Mouse (Mus musculus): ENCODE data around the gene Map4k1.

Map4k1 gene

GRCm38 (mm10) chr7:28981651-28982273, at the start of gene Map4k1, which contains the start of gene Eif3k:
Gene Map4k1 (plus strand): TSS chr7:28982050.
Gene Eif3k (minus strand): TSS chr7:28981864.
- DNase-seq, result peak; percentile 97

DNA sequence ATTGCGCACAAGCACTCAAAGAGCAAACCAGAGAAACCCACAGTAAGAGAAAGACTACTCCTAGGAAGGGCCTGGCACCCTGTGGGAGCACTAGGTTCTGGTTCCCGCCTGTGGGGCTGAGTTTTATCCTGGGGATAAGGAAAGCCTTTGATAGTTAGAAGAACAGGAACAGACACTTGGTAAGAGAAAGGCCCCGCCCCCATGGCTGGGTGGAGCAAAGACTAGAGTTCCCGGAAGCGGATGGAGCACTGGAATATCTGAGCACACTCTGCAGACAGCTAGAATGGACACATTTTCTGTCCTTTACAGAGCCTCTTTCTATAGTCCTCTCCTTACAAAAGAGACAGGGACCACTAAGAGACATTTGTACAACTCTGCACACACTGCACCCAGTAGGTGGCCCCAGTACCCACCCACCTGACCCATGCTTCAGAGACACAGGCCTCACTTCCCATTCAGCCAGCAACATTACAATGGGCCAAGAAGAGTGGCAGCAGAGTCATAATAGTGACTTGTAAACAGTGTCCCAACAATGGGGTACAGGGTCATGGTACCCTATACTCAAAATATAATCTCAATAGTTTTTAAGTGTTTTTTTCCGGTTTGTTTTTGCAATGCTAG, 49.3 kb upstream of the Map4k1 start:
- DNase-seq, result peak; percentile 34

DNA sequence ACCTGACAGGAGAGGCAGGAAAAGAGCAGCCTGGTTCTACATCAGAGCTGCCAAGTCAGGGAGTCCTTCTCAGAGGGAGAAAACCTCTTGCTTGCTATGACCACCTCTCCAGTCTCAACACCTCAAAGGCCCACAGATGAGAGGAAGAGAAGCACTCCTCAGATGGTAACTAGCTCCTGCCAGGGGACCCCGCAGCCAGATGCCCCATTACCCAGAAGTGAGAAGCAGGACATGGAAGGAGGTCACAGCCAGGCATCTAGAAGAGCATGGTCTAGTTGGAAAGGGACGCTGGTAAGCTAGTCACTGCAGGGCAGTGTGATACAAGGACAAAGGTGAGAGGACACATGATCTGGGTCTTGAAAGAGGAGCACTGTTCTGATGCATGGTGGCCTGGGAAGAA, 48.0 kb upstream of the Map4k1 start:
- DNase-seq, result no peak

DNA sequence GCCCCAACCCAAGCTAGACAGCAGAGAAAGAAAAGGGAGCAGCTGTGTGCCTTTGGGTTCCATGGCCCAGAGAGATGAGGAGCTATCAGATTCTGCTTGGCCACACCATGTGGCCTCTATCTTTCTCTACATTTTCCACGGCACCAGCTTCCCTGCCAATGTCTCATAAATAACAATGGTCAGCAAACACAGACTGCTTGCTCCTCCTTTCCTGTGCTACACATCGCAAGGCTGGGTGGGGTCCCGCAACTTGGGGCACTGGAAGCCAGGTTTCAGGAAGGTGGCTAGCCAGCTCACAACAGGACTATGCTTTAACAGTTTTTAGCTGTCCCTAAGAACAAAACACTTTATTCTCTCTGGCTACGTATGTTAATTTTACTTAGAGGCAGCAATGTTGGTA, 45.1 kb upstream of the Map4k1 start:
- no peak for DNase-seq

DNA sequence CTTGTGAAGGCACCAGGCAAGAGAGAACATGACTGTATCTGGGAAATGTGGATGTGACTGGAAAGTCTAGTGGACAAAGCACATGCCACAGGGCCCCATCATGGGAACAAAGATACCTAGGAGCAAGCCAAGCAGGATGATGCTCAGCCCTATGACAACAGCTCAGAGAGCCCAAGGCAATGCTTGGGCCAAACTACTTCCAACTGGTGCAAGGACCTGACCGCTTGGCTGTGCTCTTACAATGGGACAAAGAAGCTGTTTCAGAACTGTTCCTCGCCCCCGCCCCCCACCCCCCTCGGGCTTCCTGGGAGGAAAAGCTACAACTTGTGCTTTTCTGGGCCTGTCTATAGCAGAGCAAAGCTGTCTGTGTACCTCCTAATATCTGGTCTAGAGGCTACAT, 43.2 kb upstream of the Map4k1 start:
- no peak for DNase-seq

GRCm38 (mm10) chr7:28939418-28940183, 42.2 kb upstream of the Map4k1 start:
- no peak for DNase-seq

GRCm38 (mm10) chr7:28941129-28941528, 40.7 kb upstream of the Map4k1 start:
- no peak for DNase-seq

- DNase-seq, result no peak
Measured at GRCm38 (mm10) chr7:28941542-28941941, 40.3 kb upstream of the Map4k1 start.

DNA sequence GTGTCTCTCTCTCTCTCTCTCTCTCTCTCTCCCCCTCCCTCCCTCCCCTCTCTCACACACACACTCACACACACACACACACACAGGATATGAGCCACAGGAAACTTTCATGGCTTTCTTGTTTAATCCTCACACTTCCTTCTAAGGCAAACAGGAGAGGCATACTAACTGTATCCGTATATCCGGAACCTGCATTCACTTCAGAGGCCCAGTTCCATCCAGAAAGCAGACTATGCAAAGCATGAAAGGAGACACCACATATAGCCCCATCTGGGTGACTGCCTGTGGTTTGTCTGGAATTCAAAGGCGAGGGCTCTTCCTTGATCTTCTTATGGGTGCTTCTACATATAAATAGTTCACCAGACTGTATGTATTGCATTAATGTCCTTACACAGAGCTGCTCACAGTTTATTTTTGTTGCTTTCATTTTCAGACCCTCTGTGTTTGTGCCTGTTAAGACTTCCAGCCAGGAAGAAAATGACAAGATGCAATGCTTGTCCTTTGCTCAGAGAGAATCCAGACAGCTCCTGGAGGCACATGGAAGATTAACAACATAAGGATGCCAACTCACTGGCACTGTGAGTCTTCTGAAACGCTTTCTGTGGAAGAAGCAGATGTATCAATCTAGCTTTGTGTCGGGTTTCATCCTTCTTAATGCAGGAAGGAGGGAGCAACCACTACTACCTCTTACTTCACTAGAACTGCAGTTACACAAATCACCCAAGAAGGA, 38.2 kb upstream of the Map4k1 start:
- no peak for DNase-seq

- DNase-seq, result no peak
Measured at GRCm38 (mm10) chr7:28944756-28945415, 37.0 kb upstream of the Map4k1 start.

GRCm38 (mm10) chr7:28945416-28946270, 36.2 kb upstream of the Map4k1 start:
- no peak for DNase-seq

GRCm38 (mm10) chr7:28946271-28946610, 35.6 kb upstream of the Map4k1 start:
- no peak for DNase-seq

DNA sequence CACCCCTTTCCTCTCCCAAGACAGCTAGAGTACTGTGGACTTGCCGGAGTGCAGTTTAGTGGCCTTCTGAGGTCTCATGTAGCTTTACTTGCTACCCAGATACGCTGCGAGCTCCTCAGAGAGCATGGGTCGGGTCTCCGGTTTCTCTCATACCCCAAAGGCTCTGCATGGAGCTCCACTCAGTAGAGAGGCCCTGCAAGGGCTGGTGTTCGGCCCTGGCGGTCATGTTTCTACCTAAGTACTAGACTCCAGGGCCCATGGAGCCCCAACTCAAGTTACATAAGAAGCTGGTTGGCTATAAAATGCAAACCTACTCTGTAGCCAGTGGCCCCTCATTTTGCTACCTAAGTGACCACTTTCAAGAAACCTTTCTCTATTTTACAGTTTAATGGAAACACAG, 33.1 kb upstream of the Map4k1 start:
- no peak for DNase-seq

DNA sequence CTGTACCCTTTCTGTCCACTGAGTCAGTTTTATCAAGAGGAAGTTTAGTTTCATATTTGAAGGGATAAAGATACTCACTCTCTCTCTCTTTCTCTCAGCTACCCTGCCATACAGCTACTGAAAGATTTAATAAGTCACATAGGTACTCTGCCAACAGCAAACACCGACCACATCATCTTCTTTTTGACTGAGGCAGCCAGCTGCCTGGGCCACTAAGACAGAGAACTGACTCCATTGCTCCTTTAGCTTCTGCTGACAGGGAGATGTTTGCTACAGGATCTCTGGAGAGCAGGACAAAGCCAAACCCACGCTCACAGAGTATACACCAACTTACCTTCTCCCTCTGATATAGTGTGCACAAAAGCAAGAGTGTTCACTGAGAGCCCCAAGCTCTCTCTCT, 32.6 kb upstream of the Map4k1 start:
- no peak for DNase-seq

DNA sequence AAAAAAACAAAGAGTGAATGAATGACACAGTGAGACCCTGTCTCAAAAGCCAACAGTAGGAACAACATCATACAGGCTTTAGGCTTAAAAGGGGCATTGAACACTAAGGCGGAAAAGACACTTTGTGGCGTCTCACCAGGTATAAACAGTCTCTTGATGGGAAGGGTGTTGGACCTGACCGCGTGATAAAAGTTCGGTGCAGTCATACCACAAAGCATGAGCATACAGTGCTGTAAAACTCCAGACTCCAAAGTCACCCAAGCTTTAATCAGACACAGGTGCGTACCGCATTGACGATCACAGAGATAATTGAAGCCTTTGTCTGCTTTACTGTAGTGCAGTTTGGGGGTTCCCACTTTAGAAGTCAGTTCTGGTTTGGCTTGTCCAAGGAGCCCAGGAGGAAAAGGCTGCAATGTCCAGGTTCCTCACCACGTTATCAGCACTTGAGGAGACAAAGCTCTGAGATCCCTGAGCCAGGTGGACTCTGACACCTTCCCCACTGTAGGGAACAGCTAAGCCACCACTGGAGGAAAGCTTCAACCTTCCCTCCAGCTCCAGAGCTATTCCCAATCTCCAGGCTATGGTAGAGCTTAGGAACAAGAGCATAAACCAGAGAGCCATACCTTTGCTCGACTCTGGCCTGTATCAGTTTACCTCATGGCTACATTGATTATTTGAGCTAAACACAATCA, 31.4 kb upstream of the Map4k1 start:
- DNase-seq, result no peak

GRCm38 (mm10) chr7:28951764-28952163, 30.1 kb upstream of the Map4k1 start:
- DNase-seq, result no peak

- no peak for DNase-seq
Measured at GRCm38 (mm10) chr7:28952786-28953185, 29.1 kb upstream of the Map4k1 start.

DNA sequence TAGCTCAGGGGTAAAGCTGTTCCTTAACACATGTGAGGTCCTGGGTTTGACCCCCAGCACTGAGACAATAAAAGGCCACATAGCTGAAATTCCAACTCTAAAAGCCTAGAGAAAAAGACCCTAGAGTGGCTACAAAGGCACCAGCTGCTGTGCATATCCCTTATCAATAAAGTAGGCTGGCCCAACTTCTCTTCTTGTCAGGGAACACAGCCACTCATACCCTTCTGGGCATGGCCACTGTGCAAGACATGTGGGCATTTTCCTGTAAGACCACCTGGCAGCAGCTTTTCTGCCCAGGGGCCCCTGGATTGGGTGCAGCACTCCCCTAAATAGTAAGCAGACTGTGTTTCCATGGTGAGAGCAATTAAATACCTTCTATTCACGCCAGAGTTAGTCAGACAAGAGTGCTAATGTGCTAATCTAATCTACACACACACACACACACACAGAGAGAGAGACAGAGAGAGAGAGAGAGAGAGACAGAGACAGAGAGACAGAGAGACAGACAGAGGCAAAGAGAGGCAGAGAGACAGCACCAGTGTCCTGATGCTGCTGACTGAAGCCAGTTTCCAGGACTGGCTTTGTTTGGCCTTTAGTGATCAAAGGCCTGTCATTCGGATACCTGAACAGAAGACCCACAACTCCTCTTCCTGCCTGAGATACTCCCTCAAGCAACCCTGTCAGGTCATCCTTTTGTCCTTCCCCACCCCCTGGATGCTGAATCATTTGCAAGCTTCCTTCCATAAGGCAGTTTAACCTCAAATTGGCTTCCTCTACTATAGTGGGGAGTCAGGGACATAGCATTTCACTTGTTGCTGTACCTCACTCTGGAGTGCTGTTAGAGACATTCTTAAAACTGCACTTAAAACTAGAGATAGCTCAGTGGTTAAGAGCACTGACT, 28.1 kb upstream of the Map4k1 start:
- no peak for DNase-seq

DNA sequence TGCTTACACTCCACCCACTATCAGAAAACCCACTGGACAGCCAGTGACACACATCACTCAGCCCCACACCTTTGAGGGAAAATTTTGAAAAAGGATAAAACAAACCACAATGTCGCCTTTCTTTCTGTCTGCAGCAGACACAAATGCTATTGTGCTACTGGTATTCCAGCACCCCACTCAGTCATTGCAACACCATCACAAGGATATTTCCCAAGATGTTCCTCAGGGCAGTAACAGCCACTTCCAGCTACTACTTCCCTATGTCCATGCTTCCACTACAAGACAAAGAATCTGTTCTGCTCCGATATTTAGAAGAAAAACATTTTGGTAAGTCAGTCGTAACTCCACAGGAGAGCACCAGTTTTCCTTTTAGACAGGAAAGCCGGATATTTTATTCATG, 27.1 kb upstream of the Map4k1 start:
- DNase-seq, result no peak

DNA sequence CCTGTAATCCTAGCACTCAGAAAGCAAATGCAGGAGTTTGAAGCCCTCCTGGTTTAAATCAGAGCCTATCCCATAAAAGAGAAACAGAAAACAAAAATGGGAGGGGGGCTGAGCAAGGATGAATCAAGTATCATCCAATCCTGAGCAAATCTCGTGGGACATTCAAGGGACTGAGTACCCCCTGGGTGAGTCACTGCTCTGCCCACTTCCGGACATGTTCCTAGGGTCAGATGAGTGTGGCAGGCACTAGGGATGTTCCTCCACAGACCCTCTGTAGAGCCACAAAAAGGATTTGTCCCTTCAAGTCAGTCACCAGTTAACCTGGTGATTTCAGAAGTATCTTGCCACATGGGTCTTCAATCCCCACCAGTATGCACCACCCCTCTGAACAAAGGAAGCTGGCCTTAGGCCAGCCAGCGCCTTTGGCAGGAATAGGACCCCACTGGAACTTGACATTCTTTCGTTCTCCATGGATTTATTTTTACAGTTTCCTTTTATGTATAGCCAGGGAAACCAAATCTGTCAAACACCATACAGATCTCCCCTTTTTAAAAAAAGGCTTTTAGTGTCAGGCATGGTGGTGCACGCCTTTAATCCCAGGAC, 26.5 kb upstream of the Map4k1 start:
- no peak for DNase-seq
